Mouse (Mus musculus): Measurements from ENCODE around the gene Fam171a1.

Fam171a1 gene

DNA sequence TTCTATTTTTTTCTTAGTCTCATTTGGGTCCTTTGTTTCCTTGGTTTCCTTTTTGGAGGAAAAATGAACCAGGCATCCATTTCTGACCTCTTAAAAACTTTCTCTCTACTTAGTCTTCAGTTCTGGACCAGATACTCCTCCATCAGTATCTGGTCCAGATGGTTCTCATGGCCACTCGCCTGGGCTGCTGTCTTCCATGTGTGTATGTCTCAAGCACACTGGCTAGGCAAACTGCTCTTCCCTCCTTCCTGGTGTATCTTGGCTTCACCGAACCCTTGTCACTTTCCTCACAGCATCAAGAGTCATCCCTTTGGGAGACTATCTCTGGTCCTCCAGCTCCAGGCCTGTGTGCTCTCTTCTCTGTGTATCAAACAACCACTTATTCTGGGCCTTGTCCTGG, 25.0 kb downstream of the Fam171a1 start:
- no peak for DNase-seq

- no peak for DNase-seq
These were observed 25.6 kb downstream of the Fam171a1 start for GRCm38 (mm10) chr2:3139578-3139977.

- no peak for DNase-seq
These were observed 26.6 kb downstream of the Fam171a1 start for GRCm38 (mm10) chr2:3140585-3140984.

DNA sequence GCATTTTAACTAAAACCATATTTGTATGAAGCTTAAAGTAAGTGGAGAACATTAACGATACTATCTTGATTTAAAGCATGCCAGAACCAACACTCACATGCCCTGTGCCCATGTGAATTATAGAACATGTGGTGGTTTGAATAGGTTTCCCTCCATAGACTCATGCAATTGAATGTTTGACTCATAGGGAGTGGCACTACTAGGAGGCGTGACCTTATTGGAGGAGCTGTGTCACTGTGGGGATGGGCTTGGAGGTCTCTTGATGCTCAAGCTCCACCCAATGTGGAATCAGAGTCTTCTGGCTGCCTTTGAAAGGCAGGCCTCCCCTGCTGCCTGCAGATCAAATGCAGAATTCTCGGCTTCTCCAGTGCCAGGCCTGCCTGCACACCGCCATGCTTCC, 27.8 kb downstream of the Fam171a1 start:
- no peak for DNase-seq

DNA sequence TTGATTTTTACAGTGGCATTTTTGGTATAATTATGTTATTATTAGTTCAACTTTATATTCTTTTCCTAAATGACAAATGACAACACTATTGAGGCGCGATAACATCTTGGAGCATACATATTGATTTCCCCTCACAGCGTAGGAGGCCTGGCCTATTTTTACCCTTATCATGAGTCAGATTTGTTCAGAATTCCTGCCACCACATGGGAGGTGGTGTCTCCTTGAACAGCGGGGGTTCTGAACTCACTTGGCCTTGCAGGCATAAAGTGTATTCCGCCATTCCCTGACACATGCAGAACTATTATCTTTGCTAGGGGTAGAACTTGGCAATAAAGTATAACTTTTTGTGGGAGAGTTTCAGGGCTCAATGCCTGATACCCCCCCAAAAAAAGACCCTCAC, 30.3 kb downstream of the Fam171a1 start:
- DNase-seq = no peak

DNA sequence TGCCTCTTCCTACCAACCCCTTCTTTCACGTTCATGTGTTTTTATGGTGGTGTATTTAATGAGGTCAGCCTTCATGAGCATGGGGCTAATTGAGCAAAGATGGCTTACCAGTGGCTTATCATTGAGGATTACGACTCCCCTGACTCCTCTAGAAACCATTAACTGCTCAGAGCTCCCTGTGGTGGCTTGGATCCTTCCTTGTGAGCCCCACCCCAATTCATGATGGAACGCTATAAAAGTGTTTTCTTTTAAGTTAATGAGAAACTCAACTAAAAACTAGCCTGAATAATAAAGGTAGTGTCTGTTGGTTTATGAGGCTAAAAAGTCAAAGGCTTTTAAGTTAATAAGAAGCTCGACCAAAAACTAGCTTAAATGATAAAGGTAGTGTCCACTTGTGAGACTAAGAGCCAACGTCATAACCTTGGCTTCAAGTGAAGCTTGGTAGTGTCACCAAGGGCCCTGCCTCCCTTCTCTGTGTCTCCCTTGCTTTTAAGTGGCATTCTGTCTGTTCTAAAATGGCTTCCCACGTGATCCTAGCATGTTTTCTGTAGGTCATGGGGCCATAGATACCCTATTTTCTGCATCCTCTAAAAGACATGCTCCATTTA, 33.6 kb downstream of the Fam171a1 start:
- DNase-seq = no peak

DNA sequence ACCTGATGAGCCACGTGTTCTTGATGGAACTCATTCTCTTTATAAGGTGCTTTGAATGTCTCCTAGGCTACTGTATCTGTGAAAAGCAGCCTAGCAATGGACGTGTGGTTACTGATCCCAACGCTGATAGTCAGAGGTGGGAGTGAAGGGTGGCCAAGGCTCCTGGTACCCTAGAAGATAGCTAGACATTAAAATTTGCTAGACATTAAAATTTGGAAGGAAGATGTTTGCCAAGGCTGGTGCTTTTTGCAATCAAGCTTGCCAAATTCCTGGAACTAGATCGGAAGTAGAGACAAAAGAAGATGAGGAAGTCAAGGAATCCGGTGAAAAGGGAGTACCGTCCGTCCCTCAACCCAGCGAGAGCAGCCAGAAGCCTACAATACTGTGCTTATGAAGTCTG, 34.7 kb downstream of the Fam171a1 start:
- DNase-seq = no peak

DNA sequence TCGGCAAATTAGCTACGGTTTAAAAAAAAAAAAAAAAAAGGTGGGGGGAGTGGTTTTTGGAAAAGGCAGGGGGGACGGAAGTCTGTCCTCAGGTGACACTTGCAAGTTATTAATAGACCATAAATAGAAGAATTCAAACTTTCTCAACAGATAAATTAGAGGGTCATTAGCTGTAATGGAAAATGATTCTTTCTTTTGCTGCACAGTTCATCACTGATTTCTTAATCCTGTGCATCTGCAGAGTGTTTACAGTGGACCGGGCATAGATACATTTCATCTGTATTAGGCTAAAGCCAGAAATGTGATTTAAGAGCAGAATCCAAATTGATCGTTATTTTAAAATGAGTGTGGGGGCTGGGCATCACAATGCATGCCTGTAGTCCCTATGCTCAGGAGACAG, 36.3 kb downstream of the Fam171a1 start:
- no peak for DNase-seq

- DNase-seq = no peak
These were observed 37.3 kb downstream of the Fam171a1 start for GRCm38 (mm10) chr2:3151336-3151735.

DNA sequence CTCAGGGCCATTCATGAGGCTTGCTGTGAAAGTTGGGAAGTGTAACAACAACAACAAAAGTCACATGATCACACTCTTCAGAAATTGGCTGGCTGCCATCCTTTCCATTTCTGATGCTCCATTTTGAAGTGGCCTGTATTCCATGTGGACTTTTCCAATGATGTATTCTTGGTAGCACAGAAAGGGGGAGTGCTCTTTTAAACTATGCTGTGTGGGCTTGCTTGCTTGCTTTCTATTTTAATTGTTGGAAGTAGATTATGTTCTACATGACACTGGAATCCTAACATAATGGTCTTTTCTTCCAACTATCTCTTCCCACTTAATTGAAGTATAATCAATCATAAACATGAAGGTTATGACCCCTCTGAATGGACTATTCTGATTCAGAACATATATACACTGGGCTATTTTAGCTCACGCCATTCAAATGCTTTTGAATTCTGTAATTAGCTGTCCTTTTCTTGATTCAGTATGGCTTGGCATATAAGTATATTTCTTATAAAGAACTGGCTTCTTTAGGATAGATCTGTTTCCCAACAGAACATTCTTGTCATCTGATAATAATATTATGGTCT, 40.2 kb downstream of the Fam171a1 start:
- DNase-seq = no peak

DNA sequence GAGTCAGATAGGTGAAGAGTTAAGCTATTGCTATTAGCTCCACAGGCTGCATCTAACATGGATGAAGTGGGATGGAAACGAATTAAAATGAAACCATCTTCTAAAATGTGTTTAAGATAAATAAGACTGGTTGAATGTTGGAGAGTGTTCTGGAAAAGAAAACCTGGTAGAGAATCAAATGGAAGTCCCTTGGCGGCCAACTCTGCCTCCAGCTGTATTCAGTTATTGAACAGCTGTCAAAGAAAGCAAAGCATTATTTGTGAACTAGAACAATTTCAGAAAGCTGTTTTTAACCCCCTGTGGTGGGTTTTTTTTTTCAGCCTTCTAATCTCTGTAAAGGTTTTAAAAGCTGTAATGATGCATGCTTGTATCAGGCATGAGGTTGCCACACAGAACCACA, 41.0 kb downstream of the Fam171a1 start:
- no peak for DNase-seq

- DNase-seq = peak; percentile 25 to 39
These were observed 43.0 kb downstream of the Fam171a1 start for GRCm38 (mm10) chr2:3157030-3157429.

GRCm38 (mm10) chr2:3157661-3158344, 43.8 kb downstream of the Fam171a1 start:
- DNase-seq = no peak

GRCm38 (mm10) chr2:3158682-3159412, 44.8 kb downstream of the Fam171a1 start:
- DNase-seq = no peak

- DNase-seq = no peak
These were observed 47.6 kb downstream of the Fam171a1 start for GRCm38 (mm10) chr2:3161578-3161977.

DNA sequence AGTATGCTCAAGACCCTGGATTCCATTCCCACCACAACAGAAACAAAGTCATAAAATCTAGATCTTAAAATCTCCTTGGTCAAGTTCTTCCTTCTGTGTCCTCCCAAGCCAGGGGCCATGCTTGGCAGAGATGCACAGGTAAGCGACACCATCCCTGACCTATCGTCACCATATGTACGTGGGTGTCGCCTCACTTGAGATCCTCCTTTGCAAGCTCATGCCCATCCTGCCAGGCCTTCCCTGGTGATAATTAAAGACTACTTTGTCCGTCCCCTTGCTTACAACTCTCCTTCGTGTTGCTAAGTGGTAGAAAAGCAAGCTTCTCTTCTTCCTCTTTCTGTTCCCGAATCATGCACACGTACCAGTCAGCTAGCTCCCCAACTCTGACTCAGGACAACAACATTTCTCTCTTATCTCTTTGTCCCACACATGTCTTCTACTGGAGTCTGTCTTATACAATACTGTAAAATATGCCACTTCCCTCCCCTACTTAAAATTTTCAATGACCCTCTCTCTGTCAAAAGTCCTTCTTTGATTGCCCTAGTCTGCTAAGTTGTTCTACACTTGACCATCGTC, 49.6 kb downstream of the Fam171a1 start:
- DNase-seq = no peak

- DNase-seq = no peak
These were observed 51.1 kb downstream of the Fam171a1 start for GRCm38 (mm10) chr2:3165037-3165600.

GRCm38 (mm10) chr2:3165890-3166605, 52.0 kb downstream of the Fam171a1 start:
- DNase-seq = no peak

DNA sequence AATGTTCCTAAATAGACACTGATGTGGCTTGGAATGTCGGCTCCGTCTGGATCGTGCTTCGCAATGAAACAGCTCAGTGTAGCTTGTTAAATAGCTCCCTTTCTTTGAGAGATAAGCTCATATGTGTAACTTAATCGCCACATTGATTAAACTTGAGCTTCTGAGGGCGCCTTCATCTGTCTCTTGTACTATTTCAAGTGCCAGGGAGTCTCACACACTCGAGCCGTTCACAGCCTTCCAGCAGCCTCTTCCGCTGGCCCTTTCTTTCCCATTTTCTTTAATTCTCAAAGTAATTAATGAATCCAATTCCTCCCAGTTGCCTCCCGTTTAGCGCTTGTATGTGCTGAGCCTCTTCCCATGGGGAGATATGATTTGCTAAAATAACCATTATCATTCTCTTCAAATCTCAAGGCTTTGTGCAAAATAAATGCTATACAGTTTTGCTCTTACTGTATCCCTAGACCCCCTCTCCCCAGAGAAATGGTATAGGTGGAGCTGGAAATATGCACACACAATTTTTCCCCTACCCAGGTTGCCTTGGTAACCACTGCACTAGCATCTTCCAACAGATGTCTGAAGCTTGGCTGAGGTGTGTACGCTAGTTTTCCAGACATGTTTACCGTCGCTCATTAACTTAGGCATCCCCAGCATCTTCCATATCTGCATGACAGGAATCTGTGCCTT, 54.8 kb downstream of the Fam171a1 start:
- no peak for DNase-seq

GRCm38 (mm10) chr2:3169403-3169747, 55.4 kb downstream of the Fam171a1 start:
- no peak for DNase-seq

DNA sequence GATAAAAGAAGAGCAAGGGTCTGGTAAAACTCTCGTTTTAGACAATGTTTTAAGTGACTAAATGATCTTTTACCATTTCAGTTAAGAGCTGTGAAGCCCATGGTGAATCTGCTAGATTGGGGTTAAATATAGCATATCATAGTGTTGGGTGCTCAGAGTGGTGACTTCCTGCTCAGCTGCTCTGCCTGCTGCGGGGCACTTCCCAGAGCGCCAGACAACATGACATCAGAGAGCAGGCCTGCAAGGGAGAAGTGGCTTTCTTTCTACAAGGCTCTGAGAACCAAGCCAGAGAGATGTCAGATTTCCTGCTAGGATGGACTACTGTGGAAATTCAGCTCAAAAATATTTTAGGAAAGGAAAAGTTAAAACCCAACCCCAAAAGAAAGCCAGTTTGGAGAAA, 57.8 kb downstream of the Fam171a1 start:
- DNase-seq = peak in 1 of 2 experiments; percentile 27

DNA sequence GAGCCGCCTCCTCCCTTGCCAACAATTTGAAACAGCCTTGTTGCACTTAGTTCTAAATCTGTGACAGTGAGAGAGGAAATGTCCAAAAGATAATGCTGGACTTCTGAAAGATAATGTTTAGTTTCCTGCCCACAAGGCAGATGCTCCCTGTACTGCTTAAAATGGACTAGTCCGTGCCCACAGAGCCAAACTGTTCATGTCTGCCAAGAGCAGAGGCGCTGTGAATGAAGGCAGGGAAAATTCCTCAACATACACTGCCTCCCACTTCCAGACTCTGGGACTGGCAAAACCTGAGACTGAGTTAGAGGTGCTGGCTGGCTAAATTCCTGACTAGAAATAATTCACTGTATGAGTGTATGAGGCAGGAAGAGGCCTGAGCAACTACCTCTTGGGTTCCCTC, 58.6 kb downstream of the Fam171a1 start:
- peak; percentile 40 to 55 for DNase-seq

Measured in cerebellum, postnatal 25 days (tissue).